Mouse (Mus musculus) cerebellum, adult 2 months (tissue): ENCODE measurements around the gene Fam104a.

Experiments
- CTCF ChIP-seq: fragments of 200-500 bp; IDR thresholded peaks from 2 replicates; pipeline ENCODE4 v1.5.1; 2011; ENCODE audit warnings: low read depth, mild to moderate bottlenecking, control low read depth, low read length, moderate library complexity, borderline replicate concordance; ENCODE audit not compliant: insufficient read depth
- POLR2A ChIP-seq: fragments of 200-500 bp; IDR thresholded peaks from 2 replicates; pipeline ENCODE4 v1.6.1; 2011; ENCODE audit warnings: low read length, control low read depth, borderline replicate concordance; ENCODE audit not compliant: insufficient read depth

- TF ChIP-seq CTCF = peak; percentile 38; the same call in 1 of the 2 replicates
- no peak for TF ChIP-seq POLR2A
Measured at GRCm38 (mm10) chr11:113651907-113652273, 32.1 kb downstream of the Fam104a start.
